Mouse (Mus musculus) gastrocnemius, postnatal 36 days (tissue): Measurements from ENCODE around the gene Adam33. TPM values are rescaled to one million over a fixed set of nuclear protein-coding genes. Genes with fewer than 3 reads are reported as not detected.
"Not testable (repeated sequence)": the region's sequence is repeated elsewhere in the genome, so short reads cannot be mapped to it uniquely, and the experiment has no call there.

Experiments
- DNase-seq, 2 experiments: peaks; one replicate each; pipeline ENCODE4 v3.0.0; 2022
- intact Hi-C: fragments of 180-260 bp; cut with DNase I; formaldehyde crosslinking; loops from one replicate; pipeline ENCODE4 v1.15.1; 2025
- microRNA-seq, 2 experiments: library from miRNA; unstranded; fragments of <30 nt; microRNA quantifications; one replicate each; pipeline ENCODE4 v1.2.0; 2021
- total RNA-seq, 2 experiments: library from RNA; stranded (reverse); gene quantifications; 2 replicates each; pipeline ENCODE4 v1.2.3; 2021

The Adam33 gene
- total RNA-seq, 2 experiments from 2014 or later, result 1.7 to 1.8 TPM

DNA sequence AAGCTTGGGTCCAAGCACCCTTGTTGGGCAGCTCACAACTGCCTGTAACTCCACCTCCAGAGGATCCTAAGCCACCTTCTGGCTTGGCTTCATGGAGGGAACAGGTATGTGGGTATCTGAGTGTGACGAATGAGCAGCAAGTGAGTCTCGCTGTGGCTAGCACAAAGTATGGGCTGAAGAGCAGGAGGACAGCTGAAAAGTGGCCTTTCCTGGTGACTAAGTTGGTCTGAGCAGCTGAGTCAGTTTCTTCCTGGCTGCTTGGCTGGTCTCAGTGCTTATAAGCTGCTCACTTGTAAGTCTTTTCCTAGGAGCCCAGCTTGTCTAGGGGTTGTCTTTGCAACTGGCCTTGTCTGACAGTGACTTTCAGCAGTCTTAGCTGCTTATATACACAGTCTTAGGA, 27.3 kb downstream of the Adam33 start:
- intact Hi-C loops, result no loop called here
- DNase-seq, result no peak

DNA sequence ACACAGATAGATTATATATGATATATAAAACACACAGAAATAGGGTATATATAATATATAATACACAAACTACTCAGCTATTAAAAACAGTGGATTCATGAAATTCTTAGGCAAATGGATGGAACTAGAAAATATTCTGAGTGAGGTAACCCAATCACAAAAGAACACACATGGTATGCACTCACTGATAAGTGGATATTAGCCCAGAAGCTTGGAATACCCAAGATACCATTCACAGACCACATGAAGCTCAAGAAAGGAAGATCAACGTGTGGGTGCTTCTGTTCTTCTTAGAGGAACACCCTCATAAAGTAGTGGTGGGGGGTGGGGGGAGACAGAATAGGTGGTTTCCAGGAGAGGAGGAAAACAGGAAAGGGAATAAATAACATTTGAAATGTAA, 32.2 kb downstream of the Adam33 start:
- DNase-seq, intact Hi-C loops: not testable (repeated sequence)

DNA sequence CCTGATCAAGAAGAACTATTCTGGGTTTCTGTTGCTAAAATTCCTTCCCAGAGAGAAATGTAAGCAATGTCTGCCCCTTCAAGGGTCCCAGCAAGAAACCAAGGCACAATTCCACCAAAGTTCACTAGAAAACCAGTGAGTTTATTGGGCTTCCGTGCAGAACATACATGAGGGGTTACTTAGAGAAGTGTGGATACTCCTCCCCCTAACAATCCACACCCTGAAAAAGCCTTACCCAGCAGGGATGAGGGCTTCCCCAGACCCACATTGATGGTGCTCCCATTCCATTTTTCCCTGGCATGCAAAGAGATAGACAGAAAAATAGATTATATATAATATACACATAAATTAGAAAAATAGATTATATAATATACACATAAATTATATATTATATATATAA, 32.6 kb downstream of the Adam33 start:
- DNase-seq, result no peak
- intact Hi-C loops, result no loop called here

DNA sequence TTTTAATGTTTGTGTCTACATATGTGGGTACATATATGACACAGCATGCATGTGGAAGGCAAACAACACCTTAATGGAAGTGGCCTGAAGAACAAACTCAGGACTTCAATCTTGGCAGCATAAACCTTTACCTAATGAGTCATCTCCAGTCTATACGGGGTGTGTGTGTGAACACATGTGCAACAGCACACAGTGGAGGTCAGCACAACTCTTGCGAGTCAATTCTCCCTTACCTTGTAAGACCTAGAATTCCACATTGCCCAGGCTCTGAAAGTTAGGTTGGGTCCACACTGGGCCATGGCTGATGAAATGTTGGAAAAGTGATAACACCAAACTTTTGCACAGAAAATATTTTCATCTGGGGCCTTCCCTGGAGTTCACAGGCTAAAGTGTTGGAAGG, 33.1 kb downstream of the Adam33 start:
- no peak for DNase-seq
- intact Hi-C loops, result no loop called here

DNA sequence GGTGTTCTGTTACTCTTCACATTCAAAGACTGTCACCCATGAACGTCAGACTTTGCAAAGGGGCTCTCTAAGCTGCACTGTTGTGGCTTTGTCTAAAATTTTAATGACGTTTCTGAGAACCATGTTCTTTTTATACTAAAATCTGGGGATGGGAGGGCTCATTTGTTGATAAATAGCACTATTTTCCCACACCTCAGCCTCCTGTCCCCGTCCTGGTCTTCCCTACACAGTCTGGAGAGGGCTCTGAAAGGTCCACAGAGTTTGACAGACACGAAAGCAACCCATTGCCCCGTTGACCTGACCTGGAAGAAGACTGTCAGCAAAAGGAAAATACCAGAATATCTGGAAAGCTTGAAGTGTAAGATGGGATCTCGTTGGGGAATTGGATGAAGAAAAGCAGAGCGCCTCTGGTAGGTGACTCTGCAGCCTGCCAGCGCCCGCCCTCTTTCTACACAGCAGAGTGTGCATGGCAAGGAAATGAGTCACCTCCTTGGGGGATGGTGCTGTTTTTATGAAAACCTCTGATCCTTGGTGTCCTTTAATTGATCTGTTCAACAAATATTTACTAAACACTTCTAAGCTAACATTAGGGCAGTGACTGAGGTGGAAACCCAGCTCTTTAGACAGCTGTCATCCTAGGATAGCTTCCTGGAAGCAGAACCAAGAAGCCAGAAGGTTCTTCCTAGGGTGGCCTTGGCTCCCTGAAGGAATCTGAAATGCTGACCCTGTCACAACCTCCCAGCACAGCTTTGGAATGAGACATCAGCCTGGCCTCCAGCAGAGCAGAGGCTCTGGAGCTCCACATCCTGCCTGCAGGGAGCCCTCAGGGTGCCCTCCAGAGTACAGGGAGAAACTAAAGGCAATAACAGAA, 34.3 kb downstream of the Adam33 start:
- no peak for DNase-seq
- intact Hi-C loops, result no loop called here

DNA sequence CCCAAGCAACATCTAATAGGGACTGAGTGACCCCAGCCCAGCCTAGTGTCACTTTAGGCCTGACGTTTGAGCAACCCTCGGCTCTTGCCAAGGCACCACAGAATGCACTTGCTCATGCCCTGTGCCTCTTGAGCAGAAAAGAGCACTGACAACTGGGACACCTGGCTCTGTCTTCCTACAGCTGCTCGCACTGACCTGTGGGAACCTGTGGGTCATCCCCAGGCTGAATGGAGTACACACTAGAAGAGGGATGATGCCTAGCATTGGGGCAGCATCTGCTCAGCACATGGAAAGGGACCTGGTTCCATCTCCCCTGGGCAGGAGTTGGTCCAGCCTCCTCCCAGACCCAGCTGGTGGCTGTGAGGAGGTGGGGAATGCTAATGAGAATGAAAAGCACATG, 36.7 kb downstream of the Adam33 start:
- DNase-seq, result no peak
- intact Hi-C loops, result no loop called here

DNA sequence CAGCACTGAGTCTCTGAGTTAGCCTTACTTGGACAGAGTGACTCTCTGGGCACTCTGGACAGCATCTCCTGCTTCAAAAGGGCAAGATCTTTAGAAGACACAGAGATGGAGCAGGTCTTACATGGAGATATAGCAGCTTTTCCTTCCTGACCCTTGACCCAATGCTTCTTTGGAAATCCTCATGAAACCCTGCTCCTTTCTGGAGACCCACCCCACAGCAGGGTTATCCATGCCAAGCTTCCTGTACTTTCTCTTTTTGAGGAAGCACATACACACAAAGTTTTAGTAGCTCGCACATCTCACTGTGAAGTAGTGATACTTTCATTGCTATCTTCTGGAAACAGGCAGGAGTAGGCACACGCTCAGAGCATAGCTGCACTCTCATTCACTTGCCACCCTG, 38.4 kb downstream of the Adam33 start:
- intact Hi-C loops, result no loop called here
- DNase-seq, result no peak

DNA sequence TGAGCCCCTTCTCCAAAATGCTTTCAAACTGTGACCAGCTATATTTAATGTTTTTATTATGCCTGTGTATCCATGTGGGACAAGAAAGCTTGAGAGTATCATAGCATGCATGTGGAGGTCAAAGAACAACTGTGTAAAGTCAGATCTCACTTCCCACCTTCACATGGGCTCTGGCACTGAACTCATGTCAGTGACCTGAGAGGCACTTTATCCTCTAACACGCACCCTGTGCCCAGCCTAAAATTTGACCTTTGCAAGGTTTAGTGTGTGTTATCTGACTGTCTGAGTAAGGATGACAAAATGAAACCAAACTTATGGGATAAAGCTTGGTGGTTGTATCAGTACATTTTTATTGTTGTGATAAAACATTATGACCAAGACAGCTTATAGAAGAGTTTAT, 53.0 kb downstream of the Adam33 start:
- no peak for DNase-seq
- intact Hi-C loops, result no loop called here

DNA sequence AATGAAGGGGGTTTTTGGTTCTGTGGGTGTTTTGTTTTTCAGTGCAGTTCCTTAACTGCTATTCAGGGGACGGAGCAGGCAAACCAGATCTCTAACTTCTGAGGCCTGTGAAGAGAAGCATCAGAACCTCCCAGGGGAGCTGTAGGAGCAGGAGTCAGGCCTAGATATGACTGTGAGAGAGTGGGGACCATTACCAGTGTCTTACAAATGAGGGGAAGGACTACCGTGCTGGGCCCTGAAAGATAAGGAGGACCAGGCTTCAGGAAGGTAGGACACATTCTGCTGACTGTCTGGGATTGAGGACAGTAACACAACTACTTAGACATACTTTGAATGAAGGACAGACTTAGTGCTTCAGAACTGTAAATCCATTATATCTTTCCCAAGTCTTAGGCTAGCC, 54.5 kb downstream of the Adam33 start:
- DNase-seq, result no peak

More for the DNA sequence above, 54.5 kb downstream of the Adam33 start:
- intact Hi-C loops, result no loop called here

Small RNAs within 50 kb of the gene (microRNA-seq; reads per million reads assigned to microRNA genes)
- gene Mir6973b, result 0 reads per million in 2 experiments

Other genes with a start within 250 kb of the Adam33 start
- 1 to 10 TPM; 3.9 to 5.7 TPM for gene 4930402H24Rik, start 157.4 kb downstream of the Adam33 start, total RNA-seq
- gene Atrn, start 157.3 kb downstream of the Adam33 start, total RNA-seq, result 10 to 100 TPM; 13.3 TPM
- gene Gfra4, start 20.7 kb downstream of the Adam33 start, total RNA-seq, result 1 to 10 TPM; 1.7 to 1.8 TPM
- gene Siglec1, start 23.0 kb upstream of the Adam33 start, total RNA-seq, result under 1 TPM; 0.43 to 0.76 TPM
- 10 to 100 TPM in 1 of 2 experiments, 1 to 10 TPM in 1; 10.0 to 13.1 TPM for gene Hspa12b, start 63.5 kb upstream of the Adam33 start, total RNA-seq
- gene Gm11037, start 69.7 kb upstream of the Adam33 start, total RNA-seq, result not detected
- 1 to 10 TPM; 4.3 to 4.4 TPM for gene 1700037H04Rik, start 96.3 kb upstream of the Adam33 start, total RNA-seq
- gene Cenpb, start 116.3 kb upstream of the Adam33 start, total RNA-seq, result 10 to 100 TPM; 63.9 to 64.3 TPM
- gene Cdc25b, start 123.1 kb upstream of the Adam33 start, total RNA-seq, result 1 to 10 TPM; 1.8 to 2.2 TPM
- gene Spef1, start 123.5 kb upstream of the Adam33 start, total RNA-seq, result 1 to 10 TPM; 1.2 to 2.0 TPM
- gene Ap5s1, start 143.3 kb upstream of the Adam33 start, total RNA-seq, result 10 to 100 TPM; 13.9 to 15.0 TPM
- 10 to 100 TPM; 35.9 to 58.0 TPM for gene Mavs, start 170.2 kb upstream of the Adam33 start, total RNA-seq
- 10 to 100 TPM; 16.9 to 21.3 TPM for gene Pank2, start 198.7 kb upstream of the Adam33 start, total RNA-seq